Mouse (Mus musculus) granulocyte monocyte progenitor cell, adult 5-6 weeks (primary cell): Measurements from ENCODE around the gene Rfx3. TPM values are rescaled to one million over a fixed set of nuclear protein-coding genes. Genes with fewer than 3 reads are reported as not detected.

Experiments used
- ATAC-seq: replicated peaks from 2 replicates; pipeline ENCODE4 v1.8.0; 2016; ENCODE audit warnings: mild to moderate bottlenecking, moderate TSS enrichment, inconsistent platforms; ENCODE audit not compliant: poor library complexity, severe bottlenecking
- total RNA-seq, 2 experiments: library from RNA; stranded (forward) in 1 of 2; stranded (reverse) in 1 of 2; fragments of 200-712, 200-1000 nt in 1 of 2; fragments of >200 nt in 1 of 2; fragmentation: Nextera tagmentation in 1 of 2; gene quantifications; 2 replicates each; pipeline ENCODE4 v1.2.3; 2014 to 2017

Rfx3 gene
- 10.0 and 12.5 TPM in 2 replicates for total RNA-seq (2014; fragmentation: Nextera tagmentation)
- total RNA-seq (2017) = 4.4 and 4.8 TPM in 2 replicates

- ATAC-seq = peak; percentile 52
Observed at GRCm38 (mm10) chr19:28010471-28011395, at the start of gene Rfx3. TSS of gene Rfx3 (minus strand) at chr19:28011166.

- ATAC-seq = no peak
Observed at GRCm38 (mm10) chr19:28052058-28052457, 41.1 kb upstream of the Rfx3 start.

GRCm38 (mm10) chr19:28051571-28051970 lies 40.6 kb upstream of the Rfx3 start:
- no peak for ATAC-seq

GRCm38 (mm10) chr19:28049280-28049679 lies 38.3 kb upstream of the Rfx3 start:
- no peak for ATAC-seq

GRCm38 (mm10) chr19:28046806-28047205 lies 35.8 kb upstream of the Rfx3 start:
- ATAC-seq = no peak

DNA sequence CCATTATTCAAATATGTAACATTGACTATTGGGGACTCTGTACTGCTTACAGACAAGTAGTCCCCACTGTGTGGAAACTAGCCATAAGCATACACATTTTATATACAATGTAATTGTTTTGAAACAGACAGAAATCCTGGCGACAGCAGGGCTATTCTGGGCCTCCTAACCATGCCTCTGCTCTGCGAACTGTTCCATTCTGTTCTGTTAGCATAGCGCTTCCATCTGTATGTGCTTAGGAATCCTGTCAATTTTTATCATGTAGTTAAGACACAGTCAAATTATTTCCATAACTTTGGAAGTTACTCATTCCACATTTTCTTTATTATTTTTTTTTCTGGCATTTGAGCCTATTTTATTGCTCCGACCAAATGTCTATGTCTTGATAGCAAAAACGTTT lies 34.0 kb upstream of the Rfx3 start:
- ATAC-seq = no peak

- ATAC-seq = peak; percentile 45
Observed at GRCm38 (mm10) chr19:28011718-28012499, 943 bp upstream of the Rfx3 start.

- peak; percentile 91 for ATAC-seq
Observed at GRCm38 (mm10) chr19:28011396-28011717, 391 bp upstream of the Rfx3 start.

- ATAC-seq = peak; percentile 24
Observed at GRCm38 (mm10) chr19:28009587-28010281, 1.2 kb downstream of the Rfx3 start.

DNA sequence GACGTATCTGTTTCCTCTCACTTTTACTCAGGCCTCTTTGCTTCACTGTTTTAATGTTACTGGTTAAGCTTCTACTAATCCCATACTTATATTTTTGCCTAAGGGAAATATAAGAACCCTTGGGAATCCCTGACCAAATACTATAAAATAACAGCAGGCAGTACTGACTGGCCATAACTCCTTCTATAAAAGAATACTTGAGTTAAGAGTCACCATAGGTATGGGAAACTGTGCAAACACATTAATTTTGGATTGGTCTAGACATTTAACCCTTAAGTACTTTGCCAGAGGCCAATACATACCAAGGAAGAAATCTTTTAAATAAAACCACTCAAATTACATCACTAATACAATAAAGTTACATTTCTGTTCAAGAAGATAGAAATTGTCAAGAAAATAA lies 6.8 kb downstream of the Rfx3 start:
- ATAC-seq = no peak

GRCm38 (mm10) chr19:28003474-28003873 lies 7.5 kb downstream of the Rfx3 start:
- no peak for ATAC-seq

DNA sequence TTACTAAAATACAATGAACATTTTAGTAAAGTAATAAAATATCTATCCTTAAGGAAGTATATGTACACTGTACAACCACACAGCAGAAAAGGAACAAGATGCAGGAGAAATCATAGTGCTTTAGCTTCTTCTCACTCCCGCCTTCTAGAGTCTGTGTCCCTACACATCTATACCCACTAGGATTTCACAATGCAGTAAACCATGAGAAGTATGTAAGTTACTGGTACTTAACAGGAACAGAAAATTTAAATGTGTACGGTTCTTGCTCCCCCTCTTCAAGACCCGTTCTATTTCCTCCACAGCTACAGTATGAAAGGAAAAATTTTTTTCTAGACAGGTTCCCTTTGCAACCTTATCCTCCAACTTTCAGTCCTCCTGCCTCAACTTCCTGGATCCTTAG lies 8.3 kb downstream of the Rfx3 start:
- ATAC-seq = peak; percentile 85

GRCm38 (mm10) chr19:27992800-27993199 lies 18.2 kb downstream of the Rfx3 start:
- no peak for ATAC-seq

DNA sequence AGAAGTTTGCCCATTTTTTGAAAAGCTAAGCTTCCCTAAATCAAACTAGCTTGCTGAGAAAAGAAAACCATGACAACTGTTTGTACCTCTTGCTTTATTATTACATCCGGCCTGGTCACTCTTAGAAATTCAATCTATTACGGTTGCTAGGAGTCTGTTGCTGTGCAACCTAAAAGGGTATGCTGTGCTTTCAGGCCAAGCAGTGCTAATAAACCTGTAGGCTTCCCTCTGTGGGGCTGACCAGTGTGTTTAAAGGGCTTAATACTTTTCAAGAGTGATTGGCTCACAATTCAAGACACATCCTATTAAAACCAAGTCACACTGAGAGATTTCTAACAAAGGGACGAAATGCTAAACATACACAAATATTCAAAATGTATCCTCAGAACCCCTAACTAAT lies 22.2 kb downstream of the Rfx3 start:
- ATAC-seq = no peak

DNA sequence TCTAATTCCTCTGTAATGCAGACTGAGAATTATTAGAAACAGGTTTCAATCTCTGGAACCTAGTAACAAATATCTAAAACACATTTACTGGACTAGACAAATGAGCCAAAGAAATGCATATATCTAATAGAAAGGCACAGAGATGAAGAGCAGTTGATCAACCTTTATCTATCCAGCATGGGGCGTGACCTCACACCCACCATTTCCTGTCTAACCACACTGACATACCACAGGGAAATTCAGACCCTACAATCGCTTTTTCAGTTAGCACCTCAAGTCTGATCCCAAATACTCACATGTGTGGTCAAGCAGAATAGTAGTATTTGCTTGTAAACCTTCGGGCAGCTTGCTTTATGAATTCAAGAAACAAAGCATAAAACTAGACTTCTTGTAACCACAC lies 43.4 kb downstream of the Rfx3 start:
- ATAC-seq = peak; percentile 50; the same call in 1 of the 2 replicates

- ATAC-seq = no peak
Observed at GRCm38 (mm10) chr19:27961271-27961670, 49.7 kb downstream of the Rfx3 start.

GRCm38 (mm10) chr19:27935453-27935852 lies 75.5 kb downstream of the Rfx3 start:
- ATAC-seq = no peak

- no peak for ATAC-seq
Observed at GRCm38 (mm10) chr19:27931136-27931535, 79.8 kb downstream of the Rfx3 start.

GRCm38 (mm10) chr19:27926378-27926777 lies 84.6 kb downstream of the Rfx3 start:
- ATAC-seq = peak; percentile 46; the same call in 1 of the 2 replicates

GRCm38 (mm10) chr19:27919040-27919439 lies 91.9 kb downstream of the Rfx3 start:
- no peak for ATAC-seq

- ATAC-seq = no peak
Observed at GRCm38 (mm10) chr19:27916446-27916845, 94.5 kb downstream of the Rfx3 start.
